8 mouse cellular contexts compared by ENCODE assay signal in genomic region chr5:7996401-7997044, GRCm38 (mm10). TPM values are rescaled to one million over a fixed set of nuclear protein-coding genes. Genes with fewer than 3 reads are reported as not detected.
DNase-seq lines count a peak whose midpoint lies in the region; ATAC-seq and TF ChIP-seq lines count a peak whose summit lies in the region.

No protein-coding gene starts in this region.

- DNase-seq in heart, adult 2 months = no peak
- DNase-seq in heart, postnatal 36 days = no peak
- peak; percentile 12 for DNase-seq in CD4-positive helper T cell, adult 2 months (ENCODE audit: low read depth, low spot score)
- peak; percentile 18 to 26 for DNase-seq in cerebellum, postnatal 25 days
- DNase-seq in naive thymus-derived CD4-positive, alpha-beta T cell, adult 2 months (ENCODE audit: low read depth) = peak; percentile 31
- DNase-seq in thymus, adult 18-20 months = no peak
- DNase-seq in kidney, adult 8-10 months = no peak

- ATAC-seq in hindbrain, embryonic 16.5 days = peak; percentile 76

- no peaks in the 10 kb centered on the region for H3K36me3 ChIP-seq in heart, adult 2 months (ENCODE audit: control insufficient read depth, insufficient read depth, low read length)
- no peaks in the 10 kb centered on the region for H3K36me3 ChIP-seq in hindbrain, embryonic 16.5 days (ENCODE audit: control insufficient read depth, insufficient read depth, low read length)

- no peak for TF ChIP-seq POLR2A in heart, adult 2 months (IDR thresholded peaks at IDR 0.05; ENCODE audit: insufficient read depth, low read depth, low read length)

- H3K4me3 ChIP-seq in heart, adult 2 months = no peak overlapping the region
- H3K4me3 ChIP-seq in hindbrain, embryonic 16.5 days (ENCODE audit: low read length) = no peak overlapping the region

- no peak overlapping the region for H3K9ac ChIP-seq in heart, adult 2 months (ENCODE audit: low read depth, low read length)
- H3K9ac ChIP-seq in hindbrain, embryonic 16.5 days (ENCODE audit: low read depth, low read length) = peak overlapping the region; percentile 35; the same call in 1 of the 2 replicates

- 47% methylated on average over 8 of the region's 8 CpGs for WGBS in heart, adult 2 months
- WGBS in hindbrain, embryonic 16.5 days = 54% methylated on average over 8 of the region's 8 CpGs

- peak; percentile 84 for TF ChIP-seq CTCF in heart, adult 2 months (IDR thresholded peaks at IDR 0.05)

- no peak overlapping the region for H3K4me2 ChIP-seq in hindbrain, embryonic 16.5 days (ENCODE audit: low read length)

- no peaks in the 10 kb centered on the region for H3K79me2 ChIP-seq in heart, adult 2 months (replicated peaks; ENCODE audit: control insufficient read depth, insufficient read depth, low read length)

- H3K27me3 ChIP-seq in heart, adult 2 months (ENCODE audit: control insufficient read depth, insufficient read depth, low read length) = no peaks in the 10 kb centered on the region
- no peaks in the 10 kb centered on the region for H3K27me3 ChIP-seq in hindbrain, embryonic 16.5 days (replicated peaks; ENCODE audit: control insufficient read depth, insufficient read depth, low read length)

- H3K9me3 ChIP-seq in hindbrain, embryonic 16.5 days (ENCODE audit: control insufficient read depth, low read length) = no peaks in the 10 kb centered on the region

- no peaks in the 10 kb centered on the region for H3K4me1 ChIP-seq in heart, adult 2 months (ENCODE audit: control insufficient read depth, insufficient read depth, low read length)
- H3K4me1 ChIP-seq in hindbrain, embryonic 16.5 days (ENCODE audit: control insufficient read depth, insufficient read depth, low read depth, low read length) = no peaks in the 10 kb centered on the region

- H3K27ac ChIP-seq in heart, adult 2 months = no peak overlapping the region
- H3K27ac ChIP-seq in hindbrain, embryonic 16.5 days (ENCODE audit: low read depth, low read length) = no peak overlapping the region

- no peak for TF ChIP-seq EP300 in heart, adult 2 months (IDR thresholded peaks at IDR 0.05; ENCODE audit: insufficient read depth, low read depth, low read length)

- intact Hi-C loops in heart, adult 2 months (cut with DNase I) = no loop called here
- intact Hi-C loops in heart, postnatal 36 days (cut with DNase I) = no loop called here

RNA-seq across cellular contexts. Expression of gene Steap4, which starts 36.3 kb away (rescaled TPM):
- total RNA-seq in heart, adult 2 months (2021) = 10 to 100 TPM; 24.6 to 29.3 TPM
- 23.4 and 44.8 TPM in 2 replicates for polyA plus RNA-seq in heart, adult 2 months (2012; rRNA removed)
- 10 to 100 TPM; 21.6 to 29.6 TPM for total RNA-seq in heart, postnatal 36 days (2021)
- polyA plus RNA-seq in hindbrain, embryonic 16.5 days (2015; fragmentation: Nextera tagmentation; extraction: Ambion mirVana) = 0.45 and 0.51 TPM in 2 replicates

RNA-seq across cellular contexts. Expression of gene Sri, which starts 49.4 kb away (rescaled TPM):
- total RNA-seq in heart, adult 2 months (2021) = 10 to 100 TPM; 84.5 to 97.1 TPM
- polyA plus RNA-seq in heart, adult 2 months (2012; rRNA removed) = 80.8 and 113 TPM in 2 replicates
- 10 to 100 TPM; 79.5 to 94.5 TPM for total RNA-seq in heart, postnatal 36 days (2021)
- 199 and 203 TPM in 2 replicates for polyA plus RNA-seq in hindbrain, embryonic 16.5 days (2015; fragmentation: Nextera tagmentation; extraction: Ambion mirVana)

Comparison
In these comparisons a context has a peak if more than half of its experiments do, and no peak if none do; other contexts are left out.
1. DNase-seq: peak in CD4-positive helper T cell, adult 2 months (single experiment), cerebellum, postnatal 25 days (2 of 2) and naive thymus-derived CD4-positive, alpha-beta T cell, adult 2 months (single experiment); none in heart, adult 2 months (0 of 2), heart, postnatal 36 days (0 of 2), thymus, adult 18-20 months (0 of 2) and kidney, adult 8-10 months (0 of 2).